Mouse (Mus musculus) embryonic facial prominence, embryonic 11.5 days (tissue): ENCODE measurements around the gene Ptcd1. TPM values are rescaled to one million over a fixed set of nuclear protein-coding genes. Genes with fewer than 3 reads are reported as not detected.
"Not testable (repeated sequence)": the region's sequence is repeated elsewhere in the genome, so short reads cannot be mapped to it uniquely, and the experiment has no call there.

Experiments
- ATAC-seq: fragments of 200-750 bp; cut with Nextera tagmentation; replicated peaks from 2 replicates; pipeline ENCODE4 v1.8.0; 2017; ENCODE audit warnings: low read depth; ENCODE audit not compliant: insufficient number of reproducible peaks, low FRiP score, low TSS enrichment
- DNase-seq: peaks from one replicate; pipeline ENCODE4 v3.0.0-alpha.2; 2015; ENCODE audit warnings: low spot score
- H3K27ac ChIP-seq: fragments of 300-500 bp; sonication (generic); replicated peaks from 2 replicates; pipeline ENCODE4 v1.5.1; 2014; ENCODE audit warnings: mild to moderate bottlenecking, low read depth, low read length, control low read depth
- H3K27me3 ChIP-seq: fragments of 300-500 bp; sonication (generic); 2 replicates; pipeline ENCODE4 v1.6.1; 2014; ENCODE audit warnings: mild to moderate bottlenecking, low read length, moderate library complexity, mixed read lengths; ENCODE audit not compliant: control insufficient read depth, insufficient read depth
- H3K36me3 ChIP-seq: fragments of 300-500 bp; sonication (generic); replicated peaks from 2 replicates; pipeline ENCODE4 v1.6.1; 2014; ENCODE audit warnings: low read depth, mild to moderate bottlenecking, low read length, moderate library complexity, mixed read lengths; ENCODE audit not compliant: control insufficient read depth, insufficient read depth
- H3K4me1 ChIP-seq: fragments of 300-500 bp; sonication (generic); 2 replicates; pipeline ENCODE4 v1.6.1; 2014; ENCODE audit warnings: low read length, mixed read lengths; ENCODE audit not compliant: control insufficient read depth, insufficient read depth
- H3K4me2 ChIP-seq: fragments of 300-500 bp; sonication (generic); 2 replicates; pipeline ENCODE4 v1.6.1; 2014; ENCODE audit warnings: low read depth, mild to moderate bottlenecking, control low read depth, low read length, moderate library complexity
- H3K4me3 ChIP-seq: fragments of 300-500 bp; sonication (generic); 2 replicates; pipeline ENCODE4 v1.5.1; 2014; ENCODE audit warnings: low read depth, low read length, control low read depth
- H3K9ac ChIP-seq: fragments of 300-500 bp; sonication (generic); replicated peaks from 2 replicates; pipeline ENCODE4 v1.6.1; 2014; ENCODE audit warnings: mild to moderate bottlenecking, control low read depth, low read length
- H3K9me3 ChIP-seq: fragments of 300-500 bp; sonication (generic); replicated peaks from 2 replicates; pipeline ENCODE4 v1.6.1; 2016; ENCODE audit warnings: mild to moderate bottlenecking, low read length, inconsistent platforms, mixed read lengths; ENCODE audit not compliant: control insufficient read depth
- WGBS: fragments of 180-500 bp; shearing (Covaris S2); extraction: QIAGEN DNeasy Blood & Tissue Kit; methylation state at CpG from one replicate; pipeline ENCODE4 v1.1.7; 2014; 5-methylcytosine and 5-hydroxymethylcytosine counted together
- polyA plus RNA-seq: library from polyadenylated mRNA; unstranded; fragments of >200 nt; fragmentation: Nextera tagmentation; extraction: Ambion mirVana; gene quantifications from 2 replicates; pipeline ENCODE4 v1.2.1, GENCODE M21; 2014

Gene Ptcd1
- polyA plus RNA-seq, 1 experiment from 2014 or later, result 13.3 TPM

GRCm38 (mm10) chr5:145130191-145130590, 36.7 kb downstream of the Ptcd1 start:
- Histone ChIP-seq H3K9ac (no peak overlapping the region), H3K27me3 (no peaks in the 10 kb centered on the region), H3K36me3 (peaks cover 44% of the 10 kb centered on the region), H3K4me2 (no peak overlapping the region), H3K27ac (no peak overlapping the region), H3K4me3 (no peak overlapping the region), H3K4me1 (no peaks in the 10 kb centered on the region), H3K9me3 (no peaks in the 10 kb centered on the region)
- WGBS, result 96% methylated on average over 11 of the region's 11 CpGs
- ATAC-seq (no peak), DNase-seq (no peak)

- not testable (repeated sequence) for H3K4me3 ChIP-seq, DNase-seq, H3K9me3 ChIP-seq, H3K4me2 ChIP-seq, H3K27ac ChIP-seq, H3K27me3 ChIP-seq, H3K9ac ChIP-seq, H3K4me1 ChIP-seq, ATAC-seq
- whole genome bisulfite sequencing, result 94% methylated on average over 4 of the region's 6 CpGs
- H3K36me3 ChIP-seq, result peaks cover 43% of the 10 kb centered on the region
Observed at GRCm38 (mm10) chr5:145129773-145130172, 37.1 kb downstream of the Ptcd1 start.

- H3K36me3 ChIP-seq, result peaks cover 37% of the 10 kb centered on the region
- H3K9ac ChIP-seq, result no peak overlapping the region
- ATAC-seq, result no peak
- H3K4me2 ChIP-seq, result no peak overlapping the region
- H3K4me1 ChIP-seq, result no peaks in the 10 kb centered on the region
- no peaks in the 10 kb centered on the region for H3K27me3 ChIP-seq
- 95% methylated on average over 4 of the region's 4 CpGs for WGBS
- DNase-seq, result no peak
- no peak overlapping the region for H3K4me3 ChIP-seq
- no peak overlapping the region for H3K27ac ChIP-seq
- H3K9me3 ChIP-seq, result no peaks in the 10 kb centered on the region
Observed at GRCm38 (mm10) chr5:145129124-145129523, 37.8 kb downstream of the Ptcd1 start.

GRCm38 (mm10) chr5:145126580-145126979, 40.3 kb downstream of the Ptcd1 start:
- no peak for ATAC-seq
- peaks cover 17% of the 10 kb centered on the region; the same call in 1 of the 2 replicates for H3K36me3 ChIP-seq
- WGBS, result 94% methylated on average over 9 of the region's 9 CpGs

GRCm38 (mm10) chr5:145123396-145123795, 43.5 kb downstream of the Ptcd1 start:
- H3K9me3 ChIP-seq, result no peaks in the 10 kb centered on the region
- no peak for ATAC-seq
- no peak overlapping the region for H3K4me3 ChIP-seq
- no peak overlapping the region for H3K9ac ChIP-seq
- DNase-seq, result no peak
- peaks cover 6% of the 10 kb centered on the region; the same call in 1 of the 2 replicates for H3K36me3 ChIP-seq
- no peaks in the 10 kb centered on the region for H3K27me3 ChIP-seq
- H3K4me2 ChIP-seq, result no peak overlapping the region
- H3K27ac ChIP-seq, result no peak overlapping the region
- H3K4me1 ChIP-seq, result no peaks in the 10 kb centered on the region; the same call in 1 of the 2 replicates
- 92% methylated on average over 19 of the region's 19 CpGs for WGBS

More at GRCm38 (mm10) chr5:145126580-145126979, 40.3 kb downstream of the Ptcd1 start:
- H3K4me2 ChIP-seq, result no peak overlapping the region
- no peaks in the 10 kb centered on the region for H3K9me3 ChIP-seq
- no peaks in the 10 kb centered on the region for H3K27me3 ChIP-seq
- no peak overlapping the region for H3K9ac ChIP-seq
- H3K27ac ChIP-seq, result no peak overlapping the region
- no peak overlapping the region for H3K4me3 ChIP-seq
- no peak for DNase-seq
- H3K4me1 ChIP-seq, result no peaks in the 10 kb centered on the region

- no peaks in the 10 kb centered on the region; the same call in 1 of the 2 replicates for H3K4me1 ChIP-seq
- ATAC-seq (no peak), DNase-seq (no peak)
- H3K4me3 ChIP-seq, result no peak overlapping the region
- H3K27me3 ChIP-seq, result no peaks in the 10 kb centered on the region
- WGBS, result 62% methylated on average over 7 of the region's 7 CpGs
- H3K27ac ChIP-seq, result no peak overlapping the region
- no peak overlapping the region for H3K9ac ChIP-seq
- H3K9me3 ChIP-seq, result no peaks in the 10 kb centered on the region
- H3K36me3 ChIP-seq, result peaks cover 2% of the 10 kb centered on the region; the same call in 1 of the 2 replicates
- H3K4me2 ChIP-seq, result no peak overlapping the region
Observed at GRCm38 (mm10) chr5:145120921-145121320, 46.0 kb downstream of the Ptcd1 start.

- Histone ChIP-seq H3K27me3 (peaks cover 7% of the 10 kb centered on the region), H3K4me1 (no peaks in the 10 kb centered on the region; the same call in 1 of the 2 replicates), H3K27ac (no peak overlapping the region), H3K9me3 (no peaks in the 10 kb centered on the region), H3K4me2 (no peak overlapping the region), H3K4me3 (no peak overlapping the region), H3K9ac (no peak overlapping the region), H3K36me3 (no peaks in the 10 kb centered on the region; the same call in 1 of the 2 replicates)
- 85% methylated on average over 2 of the region's 2 CpGs for WGBS
- no peak for ATAC-seq
- DNase-seq, result no peak
Observed at GRCm38 (mm10) chr5:145119385-145119784, 47.5 kb downstream of the Ptcd1 start.

- H3K4me3 ChIP-seq, result no peak overlapping the region
- peaks cover 7% of the 10 kb centered on the region for H3K27me3 ChIP-seq
- WGBS, result 87% methylated on average over 5 of the region's 5 CpGs
- DNase-seq (no peak), ATAC-seq (no peak)
- H3K27ac ChIP-seq, result no peak overlapping the region
- no peaks in the 10 kb centered on the region for H3K9me3 ChIP-seq
- no peak overlapping the region for H3K4me2 ChIP-seq
- no peaks in the 10 kb centered on the region; the same call in 1 of the 2 replicates for H3K4me1 ChIP-seq
- H3K36me3 ChIP-seq, result no peaks in the 10 kb centered on the region
- H3K9ac ChIP-seq, result no peak overlapping the region
Observed at GRCm38 (mm10) chr5:145118461-145118860, 48.4 kb downstream of the Ptcd1 start.
